Comparison of ENCODE assay signal across 16 mouse cellular contexts in genomic region chr5:8807137-8808004, GRCm38 (mm10). TPM values are rescaled to one million over a fixed set of nuclear protein-coding genes. Genes with fewer than 3 reads are reported as not detected.
A peak's percentile ranks its signal among the peaks of the same experiment; 100 is the strongest.
DNase-seq lines count a peak whose midpoint lies in the region; ATAC-seq and TF ChIP-seq lines count a peak whose summit lies in the region.
"Had no signal": no experiment of that assay in that cellular context is flagged by ENCODE, and none has a peak within 500 bp of the region (broad histone marks: within the 10 kb centered on the region; RNA-seq: fewer than 3 reads in every experiment).

No protein-coding gene starts in this region.

- H3K36me3 ChIP-seq in spleen, adult 2 months (ENCODE audit: control insufficient read depth, insufficient read depth, low read length): no peaks in the 10 kb centered on the region
- no peaks in the 10 kb centered on the region for H3K36me3 ChIP-seq in splenic B cell, adult 2 months (ENCODE audit: control insufficient read depth, insufficient read depth, low read length, poor library complexity, severe bottlenecking)
- H3K36me3 ChIP-seq in midbrain, embryonic 15.5 days (replicated peaks): no peaks in the 10 kb centered on the region
- H3K36me3 ChIP-seq: embryonic facial prominence, embryonic 15.5 days; hindbrain, embryonic 10.5 days; neural tube, embryonic 12.5 days had no signal

- peak overlapping the region; percentile 51 for H3K4me3 ChIP-seq in spleen, adult 2 months (ENCODE audit: extremely low read depth, insufficient read depth, insufficient read length)
- no peak overlapping the region for H3K4me3 ChIP-seq in midbrain, embryonic 15.5 days
- H3K4me3 ChIP-seq: embryonic facial prominence, embryonic 15.5 days; hindbrain, embryonic 10.5 days; neural tube, embryonic 12.5 days had no signal

- no peak for TF ChIP-seq POLR2A in spleen, adult 2 months (IDR thresholded peaks at IDR 0.05; ENCODE audit: low read depth, low read length)

- H3K4me2 ChIP-seq in midbrain, embryonic 15.5 days: no peak overlapping the region
- H3K4me2 ChIP-seq: embryonic facial prominence, embryonic 15.5 days; neural tube, embryonic 12.5 days had no signal

- H3K9ac ChIP-seq in midbrain, embryonic 15.5 days: no peak overlapping the region
- H3K9ac ChIP-seq: embryonic facial prominence, embryonic 15.5 days; liver, embryonic 14.5 days; neural tube, embryonic 12.5 days had no signal

- peaks cover 5% of the 10 kb centered on the region; the same call in 1 of the 2 replicates for H3K4me1 ChIP-seq in spleen, adult 2 months (ENCODE audit: control insufficient read depth, insufficient read depth, insufficient read length)
- H3K4me1 ChIP-seq in midbrain, embryonic 15.5 days: no peaks in the 10 kb centered on the region
- H3K4me1 ChIP-seq: embryonic facial prominence, embryonic 15.5 days; hindbrain, embryonic 10.5 days; neural tube, embryonic 12.5 days had no signal

- no peaks in the 10 kb centered on the region for H3K9me3 ChIP-seq in midbrain, embryonic 15.5 days
- H3K9me3 ChIP-seq: embryonic facial prominence, embryonic 15.5 days; hindbrain, embryonic 10.5 days; neural tube, embryonic 12.5 days had no signal

- H3K27ac ChIP-seq in spleen, adult 2 months (ENCODE audit: insufficient read depth, low read length): peak overlapping the region; percentile 59
- H3K27ac ChIP-seq in midbrain, embryonic 15.5 days: no peak overlapping the region
- H3K27ac ChIP-seq: embryonic facial prominence, embryonic 15.5 days; hindbrain, embryonic 10.5 days; liver, embryonic 14.5 days; neural tube, embryonic 12.5 days had no signal

- H3K27me3 ChIP-seq in spleen, adult 2 months (ENCODE audit: control insufficient read depth, insufficient read depth, low read length): no peaks in the 10 kb centered on the region
- no peaks in the 10 kb centered on the region for H3K27me3 ChIP-seq in splenic B cell, adult 2 months (ENCODE audit: control insufficient read depth, insufficient read depth, low read length, poor library complexity, severe bottlenecking)
- no peaks in the 10 kb centered on the region for H3K27me3 ChIP-seq in midbrain, embryonic 15.5 days (replicated peaks)
- H3K27me3 ChIP-seq: embryonic facial prominence, embryonic 15.5 days; neural tube, embryonic 12.5 days had no signal

- TF ChIP-seq CTCF in spleen, adult 2 months (IDR thresholded peaks at IDR 0.05; ENCODE audit: extremely low read depth, insufficient read depth, insufficient read length, insufficient replicate concordance): no peak

- DNase-seq in spleen, adult 2 months (ENCODE audit: low read depth in 1 of 2, low spot score in 2 of 2): peak in 1 of 2 experiments; percentile 51
- DNase-seq in spleen, adult 18-20 months: no peak
- peak; percentile 66 for DNase-seq in splenic B cell, adult 2 months (ENCODE audit: low read depth, low spot score)
- no peak for DNase-seq in frontal cortex, postnatal 14 days (ENCODE audit: low spot score in 2 of 2)
- DNase-seq in adipocyte (ENCODE audit: low spot score): no peak
- DNase-seq: cerebellum, adult 18-20 months; lung, postnatal 14 days; midbrain, embryonic 14.5 days; retina, postnatal 1 day had no signal

- 4% methylated on average over 9 of the region's 9 CpGs for WGBS in spleen, adult 2 months
- WGBS in midbrain, embryonic 15.5 days: 84% methylated on average over 9 of the region's 9 CpGs

- peak; percentile 78 for ATAC-seq in activated CD4-positive, CD25-positive, alpha-beta regulatory T cell, adult 4 months
- ATAC-seq in inflammation-experienced regulatory T-cells, adult 6 months: peak; percentile 90
- ATAC-seq in midbrain, embryonic 15.5 days (replicated peaks): no peak

RNA-seq across cellular contexts. Expression of gene Abcb1b, which starts 9.4 kb away (rescaled TPM):
- 1.6 and 1.7 TPM in 2 replicates for polyA plus RNA-seq in spleen, adult 2 months (2012; rRNA removed)
- polyA plus RNA-seq in activated CD4-positive, CD25-positive, alpha-beta regulatory T cell, adult 4 months (2017; shearing (Covaris generic)): 10 to 100 TPM; 10.2 to 16.5 TPM
- polyA plus RNA-seq in inflammation-experienced regulatory T-cells, adult 6 months (2017; shearing (Covaris generic)): 10 to 100 TPM; 11.1 to 15.5 (median 13.6) TPM
- polyA plus RNA-seq in midbrain, embryonic 15.5 days (2015; fragmentation: Nextera tagmentation; extraction: Ambion mirVana): 0.44 and 0.82 TPM in 2 replicates
